Mouse (Mus musculus) intestine, embryonic 14.5 days (tissue): Measurements from ENCODE around the gene Fbxw27. TPM values are rescaled to one million over a fixed set of nuclear protein-coding genes. Genes with fewer than 3 reads are reported as not detected.

Experiments
- polyA plus RNA-seq: library from polyadenylated mRNA; unstranded; fragments of >200 nt; fragmentation: Nextera tagmentation; extraction: Ambion mirVana; gene quantifications from 2 replicates; pipeline ENCODE4 v1.2.1, GENCODE M21; 2014

The Fbxw27 gene
- polyA plus RNA-seq, 1 experiment from 2014 or later: not detected

Other genes starting within 250 kb of the Fbxw27 start
- gene Fbxw15, start 222.4 kb downstream of the Fbxw27 start, polyA plus RNA-seq: not detected in 2 replicates
- not detected in 2 replicates for gene Fbxw24, start 164.6 kb downstream of the Fbxw27 start, polyA plus RNA-seq
- not detected in 2 replicates for gene Fbxw25, start 126.0 kb downstream of the Fbxw27 start, polyA plus RNA-seq
- 0.11 and 0.12 TPM in 2 replicates for gene Fbxw18, start 88.0 kb downstream of the Fbxw27 start, polyA plus RNA-seq
- gene Fbxw26, start 44.6 kb downstream of the Fbxw27 start, polyA plus RNA-seq: 0.19 TPM in 1 of 2 replicates, not detected in the other
- 0.47 TPM in 1 of 2 replicates, not detected in the other for gene Spink8, start 21.6 kb upstream of the Fbxw27 start, polyA plus RNA-seq
- gene Nme6, start 42.1 kb upstream of the Fbxw27 start, polyA plus RNA-seq: 85.4 and 87.9 TPM in 2 replicates
- 0.42 and 0.91 TPM in 2 replicates for gene Camp, start 58.9 kb upstream of the Fbxw27 start, polyA plus RNA-seq
- gene Cdc25a, start 84.9 kb upstream of the Fbxw27 start, polyA plus RNA-seq: 33.0 and 35.5 TPM in 2 replicates
- 60.8 and 67.1 TPM in 2 replicates for gene Map4, start 140.8 kb upstream of the Fbxw27 start, polyA plus RNA-seq